Mouse (Mus musculus) hindbrain, embryonic 16.5 days (tissue): ENCODE data around the gene Olfr1160. TPM values are rescaled to one million over a fixed set of nuclear protein-coding genes. Genes with fewer than 3 reads are reported as not detected.
"Not testable (repeated sequence)": the region's sequence is repeated elsewhere in the genome, so short reads cannot be mapped to it uniquely, and the experiment has no call there.

Experiments used
- ATAC-seq: fragments of 200-750 bp; cut with Nextera tagmentation; 2 replicates; pipeline ENCODE4 v1.8.0; 2017; ENCODE audit warnings: moderate TSS enrichment, moderate library complexity
- H3K27ac ChIP-seq: fragments of 300-500 bp; sonication (generic); 2 replicates; pipeline ENCODE4 v1.5.1; 2014; ENCODE audit warnings: low read depth, mild to moderate bottlenecking, control low read depth, low read length, moderate library complexity
- H3K27me3 ChIP-seq: fragments of 300-500 bp; sonication (generic); replicated peaks from 2 replicates; pipeline ENCODE4 v1.6.1; 2014; ENCODE audit warnings: low read length; ENCODE audit not compliant: control insufficient read depth, insufficient read depth
- H3K36me3 ChIP-seq: fragments of 300-500 bp; sonication (generic); 2 replicates; pipeline ENCODE4 v1.6.1; 2014; ENCODE audit warnings: mild to moderate bottlenecking, low read length, moderate library complexity, mixed read lengths; ENCODE audit not compliant: control insufficient read depth, insufficient read depth
- H3K4me1 ChIP-seq: fragments of 300-500 bp; sonication (generic); 2 replicates; pipeline ENCODE4 v1.6.1; 2014; ENCODE audit warnings: low read depth, low read length; ENCODE audit not compliant: control insufficient read depth, insufficient read depth
- H3K4me2 ChIP-seq: fragments of 300-500 bp; sonication (generic); 2 replicates; pipeline ENCODE4 v1.6.1; 2014; ENCODE audit warnings: mild to moderate bottlenecking, low read length, control low read depth, moderate library complexity
- H3K4me3 ChIP-seq: fragments of 300-500 bp; sonication (generic); 2 replicates; pipeline ENCODE4 v1.5.1; 2014; ENCODE audit warnings: mild to moderate bottlenecking, low read length, control low read depth, moderate library complexity
- H3K9ac ChIP-seq: fragments of 300-500 bp; sonication (generic); 2 replicates; pipeline ENCODE4 v1.6.1; 2014; ENCODE audit warnings: low read depth, mild to moderate bottlenecking, control low read depth, low read length, moderate library complexity
- H3K9me3 ChIP-seq: fragments of 300-500 bp; sonication (generic); 2 replicates; pipeline ENCODE4 v1.6.1; 2014; ENCODE audit warnings: mild to moderate bottlenecking, low read length, moderate library complexity; ENCODE audit not compliant: control insufficient read depth
- WGBS: fragments of 180-500 bp; shearing (Covaris S2); extraction: QIAGEN DNeasy Blood & Tissue Kit; methylation state at CpG from one replicate; pipeline ENCODE4 v1.1.7; 2014; 5-methylcytosine and 5-hydroxymethylcytosine counted together
- polyA plus RNA-seq: library from polyadenylated mRNA; unstranded; fragments of >200 nt; fragmentation: Nextera tagmentation; extraction: Ambion mirVana; gene quantifications from 2 replicates; pipeline ENCODE4 v1.2.1, GENCODE M21; 2015

Gene Olfr1160
- polyA plus RNA-seq = not detected in 2 replicates

DNA sequence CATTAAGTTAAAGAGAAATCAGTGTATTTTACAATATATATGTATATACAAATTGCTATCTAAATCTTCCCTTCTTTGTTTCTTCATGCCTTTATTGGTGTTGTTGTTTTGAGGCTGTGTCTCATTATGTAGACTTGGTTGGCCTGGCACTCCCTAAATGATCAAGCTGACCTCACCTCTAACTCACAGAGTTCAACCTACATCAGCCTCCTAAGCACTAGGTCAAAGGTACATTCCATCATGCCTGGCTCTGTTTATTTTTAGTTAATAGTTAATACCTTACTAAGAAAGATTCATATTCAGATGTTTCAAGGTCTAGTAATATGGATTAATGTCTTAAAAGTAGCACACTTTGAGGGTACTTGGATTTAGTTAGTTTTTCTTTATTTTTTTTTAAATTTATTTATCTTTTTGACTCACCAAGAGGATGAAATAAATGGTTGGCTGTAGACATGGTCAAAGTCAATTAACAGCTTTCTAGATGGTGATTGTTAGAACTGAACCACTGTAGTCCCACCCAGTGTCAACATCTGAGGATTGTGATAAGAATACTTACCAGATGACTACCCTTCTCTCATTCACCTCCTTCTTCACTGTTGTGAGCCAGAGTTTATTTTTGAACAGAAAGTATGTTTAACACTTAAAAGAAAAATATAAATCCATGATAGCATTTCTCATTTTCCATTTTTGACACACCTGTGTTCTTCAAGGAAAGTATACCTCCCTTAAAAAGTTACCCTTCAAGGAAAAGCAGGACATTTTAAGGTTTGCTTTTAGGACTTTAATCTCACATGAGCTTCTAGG, at the start of gene Olfr1160:
TSS of gene Olfr1160 (minus strand) at position 754 of the 804 bp plus-strand sequence.
- Histone ChIP-seq H3K4me1 (no peaks in the 10 kb centered on the region), H3K9me3 (no peaks in the 10 kb centered on the region; the same call in 1 of the 2 replicates), H3K27me3 (no peaks in the 10 kb centered on the region), H3K4me2 (no peak within 1 kb of the TSS), H3K4me3 (no peak within 1 kb of the TSS), H3K36me3 (no peaks in the 10 kb centered on the region), H3K27ac (no peak within 1 kb of the TSS), H3K9ac (no peak within 1 kb of the TSS)
- ATAC-seq = no peak

DNA sequence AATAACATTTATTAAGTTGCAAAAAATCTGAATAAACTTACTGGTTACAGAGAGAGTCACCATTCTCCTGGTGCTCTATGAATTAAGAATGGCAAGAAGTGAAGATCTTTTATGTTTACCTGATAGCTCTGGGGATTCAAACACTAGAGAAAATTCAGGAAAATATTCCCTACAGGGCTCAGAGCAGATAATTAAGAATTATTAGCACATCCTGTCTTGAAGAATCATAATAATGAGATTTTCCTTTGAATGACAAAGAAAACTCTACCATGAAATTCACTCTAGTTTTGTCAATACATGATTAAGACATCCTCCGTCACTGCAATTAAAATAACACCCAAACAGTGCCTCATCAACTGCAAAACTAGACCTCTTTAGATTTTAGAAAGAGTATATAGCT, 43.0 kb upstream of the Olfr1160 start, which contains the start of gene Olfr1162:
TSS of gene Olfr1162 (minus strand) at position 101 of the 400 bp plus-strand sequence.
- Histone ChIP-seq H3K4me1 (no peaks in the 10 kb centered on the region), H3K36me3 (no peaks in the 10 kb centered on the region), H3K27me3 (no peaks in the 10 kb centered on the region), H3K9ac (no peak within 1 kb of the TSS), H3K9me3 (no peaks in the 10 kb centered on the region), H3K4me2 (no peak within 1 kb of the TSS), H3K4me3 (no peak within 1 kb of the TSS), H3K27ac (no peak within 1 kb of the TSS)
- no peak for ATAC-seq
- whole genome bisulfite sequencing = 82% methylated on average over 1 of the region's 1 CpGs

DNA sequence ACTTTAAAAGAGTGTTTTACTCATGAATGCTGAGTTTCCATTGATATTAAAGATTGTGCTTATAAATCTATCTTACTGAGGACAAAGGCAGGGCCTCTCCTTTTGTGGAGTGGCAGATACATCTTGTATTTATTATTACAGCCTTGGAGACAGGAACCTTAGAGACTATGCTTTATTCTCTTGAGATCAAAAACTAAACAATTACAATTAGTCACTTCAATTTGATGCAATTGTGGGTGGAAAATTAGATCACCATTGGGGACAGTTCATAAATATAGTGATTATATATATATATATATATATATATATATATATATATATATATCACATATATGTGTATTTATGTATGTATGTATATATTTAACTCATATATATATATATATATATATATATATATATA, 29.5 kb upstream of the Olfr1160 start, which contains the start of gene Olfr73:
TSS of gene Olfr73 (minus strand) at position 101 of the 400 bp plus-strand sequence.
- ATAC-seq = no peak
- Histone ChIP-seq H3K27ac (no peak within 1 kb of the TSS), H3K9ac (no peak within 1 kb of the TSS), H3K36me3 (no peaks in the 10 kb centered on the region), H3K4me3 (no peak within 1 kb of the TSS), H3K4me2 (no peak within 1 kb of the TSS), H3K4me1 (no peaks in the 10 kb centered on the region), H3K9me3 (no peaks in the 10 kb centered on the region), H3K27me3 (no peaks in the 10 kb centered on the region)

DNA sequence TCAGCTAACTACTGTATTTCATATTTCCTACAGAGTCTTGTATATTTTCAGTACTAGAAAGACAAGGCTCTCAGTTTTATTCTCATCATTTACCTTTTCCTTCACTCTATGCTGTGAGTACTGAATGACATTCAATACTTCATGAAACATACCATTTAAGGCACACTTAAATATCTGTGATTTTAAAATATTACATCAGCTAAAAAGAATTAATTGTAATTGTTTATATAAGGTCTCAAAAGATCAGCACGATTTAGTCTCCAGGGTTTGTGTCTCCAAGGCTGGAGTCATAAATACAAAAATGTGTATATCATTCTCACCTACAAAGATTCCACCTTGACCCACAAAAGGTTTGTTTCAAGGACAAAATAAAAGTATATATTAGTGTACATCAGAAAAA, 14.4 kb upstream of the Olfr1160 start, which contains the start of gene Olfr1161:
TSS of gene Olfr1161 (plus strand) at position 301 of the 400 bp plus-strand sequence.
- not testable (repeated sequence) for H3K4me3 ChIP-seq, H3K27ac ChIP-seq, H3K9me3 ChIP-seq, H3K27me3 ChIP-seq, H3K4me2 ChIP-seq, ATAC-seq, H3K36me3 ChIP-seq, H3K4me1 ChIP-seq, H3K9ac ChIP-seq
- 89% methylated on average over 1 of the region's 1 CpGs for whole genome bisulfite sequencing

DNA sequence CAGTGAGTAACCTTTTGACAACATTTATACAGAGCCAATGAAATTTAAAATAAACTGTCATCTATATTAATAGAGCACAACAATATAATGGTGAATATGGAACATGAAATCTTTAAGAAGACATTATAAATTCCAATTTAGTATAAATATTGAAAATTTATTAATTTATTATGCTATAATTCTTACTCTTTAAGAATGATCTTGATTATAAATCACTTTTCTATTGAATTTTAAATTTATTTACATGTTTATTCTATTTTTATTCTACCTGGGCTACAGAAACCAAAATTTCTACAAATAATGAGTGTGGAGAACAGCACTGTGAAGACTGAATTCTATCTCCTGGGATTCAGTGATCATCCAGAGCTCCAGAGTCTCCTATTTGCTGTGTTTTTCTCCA, 18.3 kb downstream of the Olfr1160 start, which contains the start of gene Olfr1158:
TSS of gene Olfr1158 (plus strand) at position 301 of the 400 bp plus-strand sequence.
- no peak within 1 kb of the TSS for H3K4me2 ChIP-seq
- H3K4me1 ChIP-seq = no peaks in the 10 kb centered on the region
- H3K9me3 ChIP-seq = no peaks in the 10 kb centered on the region
- no peak within 1 kb of the TSS for H3K4me3 ChIP-seq
- ATAC-seq = no peak
- no peak within 1 kb of the TSS for H3K9ac ChIP-seq
- H3K36me3 ChIP-seq = no peaks in the 10 kb centered on the region
- H3K27me3 ChIP-seq = no peaks in the 10 kb centered on the region
- H3K27ac ChIP-seq = no peak within 1 kb of the TSS

DNA sequence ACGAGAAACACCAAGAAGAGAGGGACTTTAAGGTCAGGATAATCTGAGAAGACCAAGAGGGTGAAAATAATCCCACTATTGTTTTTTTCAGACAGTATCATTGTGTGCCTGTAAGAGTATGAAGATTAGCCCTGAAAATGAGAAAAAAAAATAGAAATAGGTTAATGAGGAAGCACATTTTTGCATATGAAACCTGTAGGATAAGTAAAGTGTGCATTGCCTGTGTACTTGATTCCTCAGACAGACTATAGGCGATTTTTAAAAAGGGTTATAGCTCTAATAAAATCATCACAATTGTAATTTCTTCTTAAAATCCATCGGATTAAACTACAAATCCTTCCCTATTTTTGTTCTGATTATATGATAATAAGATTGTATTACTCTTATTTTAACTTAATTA, 33.5 kb downstream of the Olfr1160 start, which contains the start of gene Olfr74:
TSS of gene Olfr74 (minus strand) at position 101 of the 400 bp plus-strand sequence.
- no peaks in the 10 kb centered on the region for H3K9me3 ChIP-seq
- 78% methylated on average over 3 of the region's 3 CpGs for WGBS
- no peak within 1 kb of the TSS for H3K4me3 ChIP-seq
- H3K36me3 ChIP-seq = no peaks in the 10 kb centered on the region
- no peak within 1 kb of the TSS for H3K4me2 ChIP-seq
- H3K27me3 ChIP-seq = no peaks in the 10 kb centered on the region
- ATAC-seq = no peak
- H3K9ac ChIP-seq = no peak within 1 kb of the TSS
- H3K4me1 ChIP-seq = no peaks in the 10 kb centered on the region
- no peak within 1 kb of the TSS for H3K27ac ChIP-seq

DNA sequence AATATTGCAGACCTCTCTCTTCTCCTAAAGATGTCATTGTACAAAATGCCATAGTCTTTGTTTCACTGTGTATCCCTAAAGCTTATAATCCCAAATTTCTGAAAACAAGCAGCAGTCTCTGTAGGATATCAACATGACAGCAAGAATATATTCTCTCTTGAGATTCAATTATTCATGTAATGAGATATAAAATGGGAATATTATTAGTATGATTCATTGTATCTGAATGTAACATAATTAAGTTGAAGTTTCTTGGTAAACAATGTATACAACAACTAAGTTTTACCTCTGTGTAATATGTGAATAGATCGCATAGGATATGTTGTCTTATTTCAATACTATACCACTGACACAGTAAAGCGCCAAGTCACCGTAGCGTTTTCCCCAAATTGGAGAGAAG, 39.9 kb downstream of the Olfr1160 start, which contains the start of gene Olfr1157:
TSS of gene Olfr1157 (minus strand) at position 101 of the 400 bp plus-strand sequence.
- Histone ChIP-seq H3K9me3 (no peaks in the 10 kb centered on the region), H3K9ac (no peak within 1 kb of the TSS), H3K27ac (no peak within 1 kb of the TSS), H3K4me3 (no peak within 1 kb of the TSS), H3K27me3 (no peaks in the 10 kb centered on the region), H3K4me1 (no peaks in the 10 kb centered on the region), H3K4me2 (no peak within 1 kb of the TSS), H3K36me3 (no peaks in the 10 kb centered on the region)
- no peak for ATAC-seq
- 94% methylated on average over 4 of the region's 4 CpGs for WGBS

DNA sequence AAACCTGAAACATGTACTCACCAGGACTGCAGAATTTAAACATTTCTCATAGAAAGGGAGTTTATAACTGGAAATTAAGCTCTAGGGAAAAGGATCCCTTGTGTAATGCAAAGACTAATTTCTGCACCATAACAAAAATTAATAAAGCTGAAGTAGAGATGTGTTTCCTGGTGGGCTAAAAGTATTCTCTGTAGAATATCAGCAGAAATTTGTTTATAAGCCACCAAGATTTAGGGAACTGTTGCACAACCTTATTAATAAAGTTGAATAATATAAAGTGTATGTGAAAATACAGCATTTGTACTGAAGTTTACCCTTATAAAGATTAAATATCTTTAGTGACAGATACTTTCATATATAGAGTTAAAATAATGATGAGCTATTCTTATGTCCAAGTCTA, 55.1 kb downstream of the Olfr1160 start, which contains the start of gene Olfr1156:
TSS of gene Olfr1156 (minus strand) at position 101 of the 400 bp plus-strand sequence.
- no peak within 1 kb of the TSS for H3K4me2 ChIP-seq
- H3K36me3 ChIP-seq = no peaks in the 10 kb centered on the region
- H3K27ac ChIP-seq = no peak within 1 kb of the TSS
- no peaks in the 10 kb centered on the region for H3K4me1 ChIP-seq
- no peak within 1 kb of the TSS for H3K4me3 ChIP-seq
- H3K27me3 ChIP-seq = no peaks in the 10 kb centered on the region
- H3K9me3 ChIP-seq = no peaks in the 10 kb centered on the region
- H3K9ac ChIP-seq = no peak within 1 kb of the TSS
- no peak for ATAC-seq
